Mouse (Mus musculus) heart, adult 18-20 months (tissue): ENCODE measurements around the gene Cdca8. TPM values are rescaled to one million over a fixed set of nuclear protein-coding genes. Genes with fewer than 3 reads are reported as not detected.
"Not testable (repeated sequence)": the region's sequence is repeated elsewhere in the genome, so short reads cannot be mapped to it uniquely, and the experiment has no call there.

Experiments
- DNase-seq, 2 experiments: peaks; one replicate each; pipeline ENCODE4 v3.0.0; 2021 to 2022; ENCODE audit warnings: mixed read lengths in 1 of 2
- long read RNA-seq, 2 experiments: library from polyadenylated mRNA; stranded (forward); transcript quantifications; one replicate each; pipeline ENCODE4 v2.0.0; 2021
- total RNA-seq, 2 experiments: library from RNA; stranded (reverse); gene quantifications; 2 replicates each; pipeline ENCODE4 v1.2.3; 2021

The Cdca8 gene
- under 1 TPM; 0.41 to 0.57 TPM for total RNA-seq
- long read RNA-seq, experiment 1 = 0 reads
- long read RNA-seq, experiment 2, partial matches to known transcripts = 0 of 2 reads
- long read RNA-seq, experiment 2, other reads (novel, unspliced or antisense) = 0 of 2 reads

- not testable (repeated sequence) for DNase-seq
These were observed at the start of gene Cdca8 for GRCm38 (mm10) chr4:124939211-124939610. TSS of gene Cdca8 (minus strand) at chr4:124939311.

- no peak for DNase-seq
These were observed 49.3 kb upstream of the Cdca8 start for GRCm38 (mm10) chr4:124988382-124988781.

- no peak for DNase-seq
These were observed 48.6 kb upstream of the Cdca8 start for GRCm38 (mm10) chr4:124987711-124988097.

GRCm38 (mm10) chr4:124986739-124987710 is 47.9 kb upstream of the Cdca8 start:
- no peak for DNase-seq

GRCm38 (mm10) chr4:124985671-124986602 is 46.8 kb upstream of the Cdca8 start, which contains the start of gene Rspo1:
TSS of gene Rspo1 (plus strand) at chr4:124986430.
- DNase-seq = peak; percentile 29 to 37

- peak; percentile 20 to 37 for DNase-seq
These were observed 46.0 kb upstream of the Cdca8 start for GRCm38 (mm10) chr4:124984871-124985670.

- DNase-seq = no peak
These were observed 44.9 kb upstream of the Cdca8 start for GRCm38 (mm10) chr4:124983893-124984526.

- DNase-seq = no peak
These were observed 39.1 kb upstream of the Cdca8 start for GRCm38 (mm10) chr4:124978201-124978600.

GRCm38 (mm10) chr4:124973296-124973695 is 34.2 kb upstream of the Cdca8 start:
- no peak for DNase-seq

- no peak for DNase-seq
These were observed 33.2 kb upstream of the Cdca8 start for GRCm38 (mm10) chr4:124972316-124972715.

- no peak for DNase-seq
These were observed 32.0 kb upstream of the Cdca8 start for GRCm38 (mm10) chr4:124971094-124971493.

- DNase-seq = no peak
These were observed 31.6 kb upstream of the Cdca8 start for GRCm38 (mm10) chr4:124970677-124971076.

GRCm38 (mm10) chr4:124970194-124970593 is 31.1 kb upstream of the Cdca8 start:
- no peak for DNase-seq

- no peak for DNase-seq
These were observed 30.2 kb upstream of the Cdca8 start for GRCm38 (mm10) chr4:124969219-124969848.

GRCm38 (mm10) chr4:124968711-124969110 is 29.6 kb upstream of the Cdca8 start:
- DNase-seq = no peak

- DNase-seq = no peak
These were observed 25.9 kb upstream of the Cdca8 start for GRCm38 (mm10) chr4:124964912-124965599.

GRCm38 (mm10) chr4:124962576-124962975 is 23.5 kb upstream of the Cdca8 start:
- no peak for DNase-seq

GRCm38 (mm10) chr4:124960940-124961339 is 21.8 kb upstream of the Cdca8 start:
- DNase-seq = no peak

GRCm38 (mm10) chr4:124959062-124959461 is 20.0 kb upstream of the Cdca8 start:
- DNase-seq = peak; percentile 34 to 49

GRCm38 (mm10) chr4:124957284-124957683 is 18.2 kb upstream of the Cdca8 start:
- DNase-seq = peak; percentile 47 to 61
